Mouse (Mus musculus) liver, postnatal 0 days (tissue): ENCODE data around the gene Esrra.

Experiments used
- CTCF ChIP-seq: sonication (generic); IDR thresholded peaks from 2 replicates; pipeline ENCODE4 v1.5.1; 2016; ENCODE audit warnings: antibody characterized with exemption, low read depth
- EP300 ChIP-seq: IDR thresholded peaks from 2 replicates; pipeline ENCODE4 v1.6.1; 2016; ENCODE audit warnings: antibody characterized with exemption, low read depth, mild to moderate bottlenecking

DNA sequence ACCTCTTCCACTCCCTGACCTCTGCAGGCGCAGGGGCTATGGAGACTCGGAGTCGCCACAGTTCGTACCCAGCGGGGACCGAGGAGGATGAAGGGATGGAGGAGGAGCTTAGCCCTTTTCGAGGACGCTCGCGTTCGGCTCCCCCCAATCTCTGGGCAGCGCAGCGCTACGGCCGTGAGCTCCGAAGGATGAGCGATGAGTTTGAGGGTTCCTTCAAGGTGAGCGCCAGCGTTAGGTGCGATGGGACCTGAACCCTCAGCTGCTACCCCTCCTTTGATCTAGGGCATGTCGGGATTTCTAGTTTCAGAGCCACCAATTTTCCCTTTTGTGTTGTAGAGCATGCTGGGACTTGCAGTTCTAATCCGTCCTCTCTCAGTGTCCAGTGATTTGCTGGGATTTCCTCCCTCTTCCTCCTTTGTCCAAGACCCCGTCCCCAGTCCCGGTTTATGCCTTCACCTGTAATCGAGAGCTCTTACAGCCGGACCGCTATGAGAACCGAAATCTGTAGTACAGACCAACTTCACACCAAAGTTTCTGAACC, 29.1 kb upstream of the Esrra start:
- TF ChIP-seq CTCF (no peak), EP300 (no peak)
